Mouse (Mus musculus): ENCODE results near the gene Sult3a2.
"Not testable (repeated sequence)": the region's sequence is repeated elsewhere in the genome, so short reads cannot be mapped to it uniquely, and the experiment has no call there.

Gene Sult3a2

DNA sequence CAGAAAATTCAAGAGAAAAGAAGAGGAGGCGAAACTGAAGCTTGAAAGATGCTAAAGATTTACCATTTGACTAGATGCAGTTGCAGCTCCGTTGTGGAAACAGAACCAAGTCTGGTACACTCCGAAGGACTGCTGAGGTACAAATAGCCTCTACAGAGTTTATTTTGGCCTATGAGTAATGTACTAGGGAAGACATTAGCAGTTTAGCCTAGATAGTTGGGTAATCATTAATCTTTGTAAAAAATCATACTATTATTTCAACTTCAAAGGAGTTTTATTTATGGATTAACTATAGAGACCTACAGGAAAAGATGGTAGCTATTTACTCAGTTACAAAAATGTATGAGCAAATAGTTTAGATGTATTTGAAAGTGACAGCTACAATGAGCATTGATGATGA is at the start of gene Sult3a2:
TSS of gene Sult3a2 (minus strand) at position 101 of the 400 bp plus-strand sequence.
- DNase-seq (ENCODE audit: inconsistent age in 2 of 2, low spot score in 1 of 2) = peak in 1 of 2 experiments; percentile 14

DNA sequence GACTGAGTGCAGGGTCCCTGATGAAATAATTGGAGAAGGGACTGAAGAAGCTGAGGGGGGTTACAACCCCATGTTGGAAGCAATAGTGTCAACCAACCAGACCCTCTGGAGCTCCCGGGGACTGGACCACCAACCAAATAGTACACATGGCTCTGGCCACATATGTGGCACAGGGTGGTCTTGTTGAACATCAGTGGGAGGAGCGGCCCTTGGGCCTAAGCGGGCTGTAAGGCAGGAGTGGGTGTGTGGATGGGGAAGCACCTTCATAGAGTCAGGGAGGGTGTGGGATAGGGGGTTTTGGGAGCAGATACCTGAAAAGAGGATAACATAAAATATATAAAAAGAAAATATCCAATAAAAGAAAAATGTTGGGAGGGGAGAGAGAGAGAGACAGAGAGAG is 34.4 kb upstream of the Sult3a2 start:
- no peak for DNase-seq (ENCODE audit: inconsistent age in 2 of 2, low spot score in 1 of 2)

DNA sequence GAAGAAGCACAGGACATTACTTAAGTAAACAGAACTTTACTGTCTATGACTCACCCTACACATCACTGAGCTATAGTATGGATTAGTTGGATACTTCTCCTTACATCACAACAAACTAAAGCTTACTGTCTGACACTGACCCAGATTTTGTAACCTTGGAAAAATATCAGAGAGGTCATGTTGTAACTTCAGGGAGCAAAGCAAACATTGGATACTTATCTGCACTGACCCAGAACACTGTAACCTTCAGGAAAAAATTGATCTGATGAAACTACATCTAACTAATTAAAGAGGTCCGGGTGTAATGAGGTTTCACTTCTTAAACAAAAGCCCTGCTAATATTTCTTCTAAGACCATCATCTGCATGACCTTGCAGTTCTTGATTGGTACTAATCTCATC is 30.4 kb upstream of the Sult3a2 start:
- peak in 1 of 2 experiments; percentile 75 for DNase-seq (ENCODE audit: inconsistent age in 2 of 2, low spot score in 1 of 2)

DNA sequence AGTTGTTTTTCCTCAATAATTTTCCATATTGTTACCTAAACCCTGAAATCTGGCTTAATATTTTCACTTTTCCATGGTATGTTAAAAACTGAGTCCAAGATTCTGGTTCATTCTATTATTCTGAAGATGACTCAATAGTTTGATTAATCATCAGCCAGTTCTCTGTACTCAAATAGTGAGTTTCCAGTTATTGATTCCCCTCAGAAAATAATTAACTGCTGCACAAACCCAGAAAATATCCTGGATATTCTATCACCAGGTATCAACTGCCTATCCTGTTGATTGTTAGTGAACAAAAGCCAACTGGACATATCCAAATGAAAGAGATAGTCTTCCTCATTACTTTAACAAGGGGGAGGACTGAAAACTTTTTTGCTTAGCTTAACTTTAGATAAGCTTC is 27.8 kb upstream of the Sult3a2 start:
- DNase-seq (ENCODE audit: inconsistent age in 2 of 2, low spot score in 1 of 2) = no peak

DNA sequence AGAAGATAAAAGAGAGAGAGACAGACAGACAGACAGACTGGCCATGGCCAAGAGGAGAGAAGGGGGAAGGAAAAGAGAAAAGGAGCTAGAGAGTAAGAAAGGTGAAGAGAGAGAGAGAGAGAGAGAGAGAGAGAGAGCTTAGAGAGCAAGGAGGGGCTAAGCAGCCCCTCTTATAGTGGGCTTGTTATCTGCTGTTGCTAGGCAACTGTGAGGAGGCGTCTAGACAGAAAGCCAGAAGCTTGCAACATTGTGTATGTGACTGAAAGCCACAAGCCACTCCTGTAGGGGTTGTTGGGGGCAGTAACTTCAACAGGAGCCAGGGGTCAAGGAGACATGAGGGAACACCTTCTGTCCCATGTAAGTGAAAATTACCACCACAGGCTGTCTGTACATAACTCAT is 25.3 kb upstream of the Sult3a2 start:
- DNase-seq (ENCODE audit: inconsistent age in 2 of 2, low spot score in 1 of 2) = no peak

DNA sequence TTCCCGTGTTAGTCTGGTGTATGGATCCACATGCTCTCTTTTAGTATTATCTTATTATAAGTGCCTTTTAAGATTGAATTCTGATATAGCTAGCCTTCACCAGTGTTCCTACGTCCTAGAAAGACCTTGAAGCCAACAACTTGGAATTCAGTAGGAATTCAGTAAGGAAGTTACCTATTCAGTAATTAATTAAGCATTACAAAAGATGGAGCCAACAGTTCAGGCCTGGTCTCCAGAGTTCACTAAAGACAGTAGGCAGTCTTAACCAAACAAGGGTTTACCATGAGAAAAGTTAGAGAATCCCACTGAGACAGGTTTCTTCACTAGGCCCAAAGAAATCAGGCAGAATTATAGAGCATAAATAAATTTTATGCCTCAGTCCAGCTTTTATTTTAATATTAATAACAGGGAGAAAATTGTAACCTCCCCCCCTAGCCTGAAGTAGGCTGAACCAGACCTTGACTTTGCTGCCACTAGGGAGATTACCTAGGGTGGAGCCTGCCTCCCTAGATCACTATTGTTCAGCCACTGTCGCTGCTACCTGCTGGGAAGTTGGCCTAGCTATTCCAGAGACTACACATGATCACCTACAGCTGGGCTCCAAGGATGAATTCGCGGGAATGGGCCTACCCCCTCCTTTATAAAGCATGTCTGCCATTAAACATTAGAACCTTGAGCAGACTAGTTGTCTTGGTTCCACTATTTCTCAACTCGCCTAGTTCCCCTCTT is 10.9 kb upstream of the Sult3a2 start:
- peak in 1 of 2 experiments; percentile 13 for DNase-seq (ENCODE audit: inconsistent age in 2 of 2, low spot score in 1 of 2)

DNA sequence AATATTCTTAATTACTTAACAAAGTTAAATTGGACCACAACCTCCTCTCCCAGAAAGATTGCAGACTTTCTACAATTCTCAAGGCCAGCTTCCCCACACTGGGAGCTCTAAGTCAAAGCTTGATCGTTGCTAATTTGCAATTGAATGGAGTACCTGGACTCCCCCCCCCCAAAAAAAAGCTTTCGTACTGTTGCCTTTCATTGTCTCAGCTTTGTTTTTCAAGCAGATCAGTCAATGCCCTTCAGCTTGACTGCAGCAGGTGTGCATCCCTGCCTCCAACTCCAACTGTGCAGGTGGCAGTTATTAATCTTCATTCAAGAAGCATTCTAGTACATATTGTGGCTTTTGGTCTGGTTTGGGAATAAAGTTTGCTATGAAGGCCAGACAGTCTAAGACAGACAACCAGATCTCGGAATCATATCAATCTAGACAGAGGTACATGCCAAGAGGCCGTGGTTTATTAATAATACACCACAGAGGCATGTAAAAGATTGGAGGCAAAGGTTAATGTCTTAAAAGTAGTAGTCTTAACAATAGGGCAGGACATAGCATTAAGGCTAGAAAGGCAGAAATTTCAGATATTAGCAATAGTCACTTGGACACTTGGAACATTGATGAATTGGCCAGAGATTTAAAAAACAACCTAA is 9.9 kb upstream of the Sult3a2 start:
- DNase-seq (ENCODE audit: inconsistent age in 2 of 2, low spot score in 1 of 2) = peak in 1 of 2 experiments; percentile 11

DNA sequence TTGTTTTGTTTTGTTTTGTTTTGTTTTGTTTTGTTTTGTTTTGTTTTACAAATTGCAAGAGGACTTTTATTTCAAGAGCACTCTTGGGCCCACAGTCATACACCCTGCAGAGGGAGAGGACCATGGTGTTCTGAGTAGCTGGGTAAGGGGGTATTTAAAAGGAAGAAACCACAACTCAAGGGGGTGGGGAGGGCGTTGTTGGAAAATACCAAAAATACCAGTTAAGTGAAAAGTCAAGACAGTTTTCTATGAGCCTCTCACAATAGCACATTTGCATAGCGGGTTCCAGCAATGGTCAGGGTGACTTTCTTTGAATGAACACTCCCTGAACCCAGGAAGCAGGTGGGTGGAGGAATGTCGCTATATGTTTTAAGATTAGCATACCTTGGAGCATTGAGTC is 5.7 kb upstream of the Sult3a2 start:
- DNase-seq (ENCODE audit: inconsistent age in 2 of 2, low spot score in 1 of 2) = peak in 1 of 2 experiments; percentile 10

DNA sequence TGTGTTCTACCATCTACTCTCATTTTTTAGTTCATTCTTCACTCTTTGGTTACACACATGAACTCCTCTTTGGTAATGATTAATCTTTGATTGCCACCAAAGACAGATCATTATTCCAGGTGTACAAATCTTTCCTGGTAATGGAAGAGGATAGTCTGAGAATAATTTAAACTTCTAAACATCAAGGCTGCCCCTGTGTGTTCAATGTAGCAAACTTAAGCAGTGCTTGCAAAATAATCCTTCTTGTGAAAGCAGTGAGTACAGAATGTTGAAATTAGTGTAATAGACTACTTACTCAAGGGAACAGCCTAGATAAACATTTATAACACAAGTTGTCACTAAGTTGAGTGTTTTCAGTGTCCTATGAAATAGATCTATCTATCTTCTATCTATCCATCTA is 1.0 kb upstream of the Sult3a2 start:
- DNase-seq (ENCODE audit: inconsistent age in 2 of 2, low spot score in 1 of 2) = peak in 1 of 2 experiments; percentile 63

DNA sequence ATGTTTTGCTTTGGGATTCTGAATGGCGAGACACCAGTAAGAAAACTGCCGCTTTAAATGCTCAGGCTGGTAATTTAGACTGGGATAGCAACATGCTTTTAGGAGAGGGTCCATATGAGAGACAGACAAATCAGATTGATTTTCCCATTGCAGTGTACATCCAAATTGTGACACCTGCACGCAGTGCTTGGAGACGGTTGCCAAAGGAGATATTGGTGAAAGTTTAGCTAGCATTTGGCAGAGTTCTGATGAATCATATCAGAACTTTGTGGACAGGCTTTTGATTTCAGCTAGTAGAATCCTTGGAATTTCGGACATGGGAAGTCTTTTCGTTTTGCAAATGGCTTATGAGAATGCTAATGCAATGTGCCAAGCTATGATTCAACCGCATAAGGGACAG is 51.3 kb downstream of the Sult3a2 start:
- not testable (repeated sequence) for DNase-seq (ENCODE audit: inconsistent age in 2 of 2, low spot score in 1 of 2)

DNA sequence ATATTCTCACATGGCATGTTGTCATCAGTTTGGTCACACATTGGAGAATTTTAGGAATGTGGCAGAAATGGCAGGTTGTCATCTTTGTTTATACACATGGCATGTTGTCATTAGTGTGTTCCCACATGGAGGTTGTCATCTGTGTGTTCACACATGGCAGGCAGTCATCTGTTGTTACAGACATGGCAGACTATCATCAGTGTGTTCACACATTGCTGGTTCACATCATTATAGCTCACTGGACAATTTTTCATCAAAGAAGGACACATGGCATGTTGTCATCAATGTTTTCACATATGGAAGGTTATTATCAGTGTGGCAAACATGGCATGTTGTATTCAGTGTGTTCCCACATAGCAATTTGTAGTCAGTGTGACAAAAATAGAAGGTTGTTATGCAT is 53.3 kb downstream of the Sult3a2 start:
- DNase-seq (ENCODE audit: inconsistent age in 2 of 2, low spot score in 1 of 2) = no peak

DNA sequence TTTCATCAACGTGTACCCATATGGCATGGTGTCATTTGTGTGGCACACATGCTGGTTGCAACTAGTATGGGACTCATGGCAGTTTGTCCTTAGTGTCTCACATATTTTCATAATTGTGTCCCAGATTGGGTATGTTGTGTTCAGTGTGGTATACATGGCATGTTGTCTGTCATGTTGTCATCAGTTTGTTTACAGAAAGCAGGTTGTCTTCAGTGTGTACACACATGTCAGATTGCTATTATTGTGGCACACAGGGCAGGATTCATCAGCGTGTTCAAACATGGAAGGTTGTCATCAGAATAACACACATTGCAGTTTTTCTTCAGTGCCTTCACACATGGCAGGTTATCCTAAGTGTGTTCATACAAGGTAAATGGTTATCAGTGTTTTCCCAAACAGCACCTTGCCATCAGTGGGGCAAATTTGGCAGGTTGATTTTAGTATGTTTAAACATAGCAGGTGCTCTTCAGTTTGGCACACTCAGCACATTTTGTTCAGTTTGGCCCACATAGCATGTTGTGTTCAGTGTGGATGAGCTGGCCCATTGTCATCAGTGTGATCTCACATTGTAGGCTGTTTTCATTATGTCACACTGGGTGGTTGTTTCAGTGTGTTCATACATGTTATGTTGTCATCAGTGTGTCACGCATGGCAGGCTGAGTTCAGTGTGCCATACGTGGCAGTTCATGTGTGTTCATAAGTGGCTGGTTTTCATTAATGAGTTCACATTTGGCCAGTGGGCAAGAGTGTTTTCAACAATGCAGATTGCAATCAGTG is 53.9 kb downstream of the Sult3a2 start:
- no peak for DNase-seq (ENCODE audit: inconsistent age in 2 of 2, low spot score in 1 of 2)

DNA sequence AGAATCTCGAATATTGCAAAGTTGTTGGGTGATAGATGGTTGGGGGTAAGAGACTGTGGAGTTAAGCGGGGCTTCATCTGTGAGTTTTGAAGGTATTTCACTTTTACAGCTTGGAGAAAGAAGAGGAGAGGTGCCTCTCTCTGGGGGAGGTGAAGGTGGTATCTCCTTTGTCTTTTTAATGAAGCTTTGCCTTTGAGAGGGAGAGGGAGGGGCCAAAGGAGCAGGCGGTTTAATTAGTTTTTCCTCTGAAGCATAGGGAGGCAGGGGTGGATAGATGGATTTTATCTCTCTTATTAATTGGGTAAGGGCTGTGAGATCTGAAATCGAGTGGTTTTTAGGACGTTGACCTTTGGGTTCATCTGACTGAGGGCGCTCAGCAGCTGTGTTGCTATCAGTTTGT is 62.7 kb downstream of the Sult3a2 start:
- no peak for DNase-seq (ENCODE audit: inconsistent age in 2 of 2, low spot score in 1 of 2)

DNA sequence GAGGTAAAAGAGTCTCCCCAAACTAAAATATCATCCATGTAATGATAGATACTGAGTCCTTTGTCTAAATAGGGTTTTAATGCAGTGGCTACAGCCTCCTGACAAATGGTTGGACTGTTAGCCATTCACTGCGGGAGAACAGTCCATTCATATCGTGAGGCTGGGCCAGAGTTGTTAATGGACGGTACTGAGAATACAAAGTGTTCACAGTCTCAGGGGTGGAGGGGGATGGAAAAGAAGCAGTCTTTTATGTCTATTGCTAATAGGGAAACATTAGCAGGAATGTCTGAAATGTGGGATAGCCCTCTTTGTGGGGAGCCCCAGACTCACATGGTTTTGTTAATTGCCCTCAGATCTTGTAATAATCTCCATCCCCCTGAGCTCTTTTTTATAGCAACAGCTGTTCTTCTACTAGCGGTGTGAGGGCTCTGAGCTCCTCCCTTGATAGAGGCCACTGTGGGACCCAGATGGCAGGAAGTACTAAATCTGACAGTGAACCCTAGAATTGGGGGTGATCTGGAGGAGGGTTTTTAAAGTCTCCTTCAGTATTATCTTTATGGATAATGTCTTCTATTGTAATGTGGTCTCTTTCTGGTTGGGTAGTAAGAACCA is 64.6 kb downstream of the Sult3a2 start:
- DNase-seq (ENCODE audit: inconsistent age in 2 of 2, low spot score in 1 of 2) = no peak

Data from adrenal gland, adult (tissue).